Mouse (Mus musculus): Measurements from ENCODE around the gene Mpv17l2. TPM values are rescaled to one million over a fixed set of nuclear protein-coding genes. Genes with fewer than 3 reads are reported as not detected.

The Mpv17l2 gene
- total RNA-seq, 2 experiments from 2014 or later: 32.0 to 39.7 TPM

DNA sequence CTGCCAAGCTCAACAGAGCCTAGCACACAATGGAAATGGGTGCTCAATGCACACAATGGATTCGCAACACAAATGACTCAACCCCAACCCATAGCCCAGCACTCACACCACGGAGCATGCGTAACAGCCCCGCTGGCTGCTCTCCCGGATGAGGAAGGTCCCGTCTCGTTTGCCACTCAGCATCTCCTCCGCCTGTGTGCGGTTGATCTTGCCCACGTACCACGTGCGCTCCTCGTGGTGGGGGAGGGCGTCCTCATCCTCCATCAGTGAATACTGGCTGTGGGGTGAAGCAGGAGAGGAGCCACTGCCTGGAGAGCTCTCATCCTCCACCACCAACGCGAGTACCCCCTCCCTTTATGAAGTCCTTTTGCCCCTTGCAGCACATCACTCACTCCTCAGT is 8.2 kb upstream of the Mpv17l2 start:
- no peak for DNase-seq
- intact Hi-C loops (cut with DNase I): loop anchor here (1.0 kb wide), 1 partner anchor 49 kb away; no protein-coding TSS in a partner anchor

DNA sequence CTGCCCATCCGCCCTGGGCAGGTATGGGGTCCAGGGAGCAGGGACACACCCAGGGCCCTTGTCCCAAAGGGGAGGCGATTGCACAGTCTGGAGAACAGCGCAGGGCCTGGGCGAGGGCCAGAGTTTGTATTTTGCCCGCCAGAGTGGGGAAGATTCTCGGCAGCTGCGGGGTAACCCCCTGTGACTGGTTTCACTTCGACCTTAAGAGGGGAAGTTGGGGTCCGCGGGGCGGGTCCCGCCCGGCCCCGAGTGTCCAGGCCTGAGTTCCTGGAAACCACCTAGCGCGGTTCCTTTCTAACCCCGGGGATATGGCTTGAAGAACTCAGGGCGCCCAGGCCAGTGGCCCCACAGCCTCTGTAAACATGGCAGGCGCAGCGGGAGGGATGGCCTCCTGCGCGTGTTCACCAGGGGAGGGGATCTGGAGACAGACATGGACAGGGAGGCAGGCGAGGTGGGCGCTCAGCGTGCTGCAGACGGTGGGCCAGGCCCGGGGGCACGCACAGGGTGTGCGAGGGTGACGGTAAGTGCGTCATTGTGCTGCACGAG is 7.6 kb upstream of the Mpv17l2 start:
- no peak for DNase-seq
- intact Hi-C loops (cut with DNase I): no loop called here

- DNase-seq: no peak
- intact Hi-C loops (cut with DNase I): no loop called here
Observed at GRCm38 (mm10) chr8:70767503-70767902, 6.8 kb upstream of the Mpv17l2 start.

GRCm38 (mm10) chr8:70766571-70767440 is 6.1 kb upstream of the Mpv17l2 start:
- intact Hi-C loops (cut with DNase I): no loop called here
- DNase-seq: peak; percentile 65 to 66

DNA sequence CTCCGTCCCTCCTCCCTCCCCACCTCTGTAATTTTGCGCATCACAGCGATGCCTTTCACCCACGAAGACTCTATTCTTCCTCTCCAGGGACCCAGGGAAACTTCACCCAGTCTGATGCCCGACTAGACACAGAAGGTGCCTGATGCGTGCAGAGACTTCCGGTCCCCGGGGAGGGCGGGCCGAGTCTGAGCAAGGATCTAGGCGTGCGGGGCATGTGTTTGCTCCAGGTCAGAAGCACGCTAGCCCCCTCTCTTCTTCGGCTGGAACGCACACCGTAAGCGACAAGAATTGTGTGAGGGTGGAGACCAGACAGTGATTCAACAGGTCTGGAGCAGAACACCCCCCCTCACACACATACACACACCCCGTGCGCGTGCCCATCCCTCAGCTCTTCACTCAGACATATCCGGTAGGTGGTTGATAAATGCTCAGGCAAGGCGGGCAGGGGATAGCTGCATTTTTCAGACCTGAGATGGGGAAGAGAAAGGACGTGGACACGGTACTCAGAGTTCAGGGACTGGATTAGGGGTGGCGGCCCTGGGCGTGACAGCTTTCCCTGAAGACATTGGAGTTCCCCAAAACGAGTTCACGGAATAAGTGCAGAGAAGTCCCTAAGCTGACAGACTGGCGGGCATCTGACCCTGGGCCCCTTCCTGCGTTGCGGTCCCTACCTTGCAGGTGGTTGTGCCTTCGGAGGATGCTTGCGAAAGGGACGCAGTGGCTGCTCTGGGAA is 5.3 kb upstream of the Mpv17l2 start:
- intact Hi-C loops (cut with DNase I): no loop called here
- peak in 1 of 2 experiments; percentile 62 for DNase-seq

DNA sequence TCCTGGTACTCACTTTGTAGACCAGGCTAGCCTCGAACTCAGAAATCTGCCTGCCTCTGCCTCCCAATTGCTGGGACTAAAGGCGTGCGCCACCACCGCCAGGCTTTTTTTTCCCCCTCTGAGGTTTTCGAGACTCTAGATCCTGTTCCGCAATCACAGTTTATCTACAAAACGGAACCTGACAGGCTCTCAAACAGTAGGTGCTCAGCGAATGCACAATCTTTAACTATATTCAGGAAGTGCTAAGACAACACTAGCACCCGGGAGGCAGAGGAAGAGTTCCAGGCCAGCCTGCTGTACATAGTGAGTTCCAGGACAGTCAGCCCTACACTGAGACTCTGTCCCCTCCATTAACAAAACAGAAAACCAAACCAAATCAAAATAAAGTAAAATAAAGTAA is 4.6 kb upstream of the Mpv17l2 start:
- no peak for DNase-seq
- intact Hi-C loops (cut with DNase I): no loop called here

GRCm38 (mm10) chr8:70764676-70765075 is 3.9 kb upstream of the Mpv17l2 start:
- no peak for DNase-seq
- intact Hi-C loops (cut with DNase I): loop anchor here (5.0 kb wide), 1 partner anchor 78 kb away; no protein-coding TSS in a partner anchor

- DNase-seq: no peak
- intact Hi-C loops (cut with DNase I): loop anchor here (5.0 kb wide), 1 partner anchor 78 kb away; no protein-coding TSS in a partner anchor
Observed at GRCm38 (mm10) chr8:70764026-70764425, 3.3 kb upstream of the Mpv17l2 start.

DNA sequence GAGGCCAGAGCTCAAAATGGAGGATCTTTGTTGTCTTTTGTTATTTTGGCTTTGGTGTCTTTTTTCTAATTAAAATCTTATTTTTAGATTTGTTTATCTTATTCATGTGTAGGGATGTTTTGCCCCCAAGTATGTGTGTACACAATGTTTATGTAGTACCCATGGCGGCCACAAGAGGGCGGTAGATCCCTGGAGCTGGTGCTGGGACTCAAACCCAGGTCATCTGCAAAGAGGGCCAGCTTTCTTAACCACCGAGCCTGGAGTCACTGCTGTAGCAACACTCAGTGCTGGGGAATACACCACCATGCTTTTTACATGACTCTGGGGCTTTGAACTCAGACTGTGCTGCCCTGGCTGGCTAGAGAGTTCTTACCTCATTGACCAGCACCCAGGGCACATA is 2.6 kb upstream of the Mpv17l2 start:
- intact Hi-C loops (cut with DNase I): loop anchor here (5.0 kb wide), 1 partner anchor 79 kb away; no protein-coding TSS in a partner anchor
- peak in 1 of 2 experiments; percentile 67 for DNase-seq

DNA sequence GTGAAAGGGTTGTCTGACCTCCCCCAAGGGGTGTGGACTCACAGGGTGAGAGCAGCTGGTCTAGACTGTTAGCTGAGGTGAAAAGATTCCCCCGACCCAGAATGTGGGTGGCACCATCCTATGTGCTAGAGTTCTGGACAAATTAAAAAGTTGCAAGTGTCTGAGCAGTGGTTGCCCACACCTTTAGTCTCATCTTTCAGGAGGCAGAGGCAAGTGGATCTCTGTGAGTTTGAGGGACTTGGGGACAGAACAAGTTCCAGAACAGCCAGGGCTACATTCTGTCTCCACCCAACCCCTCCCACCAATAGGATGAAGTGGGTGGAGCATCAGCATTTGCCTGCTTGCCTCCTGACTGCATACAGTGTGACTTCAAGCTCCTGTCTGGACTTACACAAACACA is 1.4 kb upstream of the Mpv17l2 start:
- intact Hi-C loops (cut with DNase I): loop anchor here (5.0 kb wide), 1 partner anchor 80 kb away; no protein-coding TSS in a partner anchor
- no peak for DNase-seq

DNA sequence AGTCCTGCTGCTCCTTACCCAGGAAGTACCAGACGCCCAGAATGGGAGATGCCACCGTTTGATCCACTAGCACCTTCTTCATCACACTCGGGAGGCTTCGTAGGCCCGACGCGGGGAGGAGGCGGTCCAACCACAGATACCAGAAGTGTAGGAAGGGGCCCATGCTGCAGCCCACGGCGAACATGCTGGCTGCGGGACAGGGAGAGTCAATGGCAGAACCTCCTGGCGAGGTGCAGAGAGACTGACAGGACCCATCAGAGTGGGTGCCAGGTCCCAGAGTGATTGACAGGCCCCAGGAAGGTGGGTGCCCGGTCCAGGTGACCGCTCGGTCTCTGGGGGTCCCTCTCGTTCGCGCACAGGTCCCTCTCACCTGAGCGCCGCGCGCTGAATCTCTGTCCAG is 396 bp downstream of the Mpv17l2 start:
- no peak for DNase-seq
- intact Hi-C loops (cut with DNase I): loop anchor here (5.0 kb wide), 1 partner anchor 82 kb away; no protein-coding TSS in a partner anchor

GRCm38 (mm10) chr8:70758616-70759561 is 1.9 kb downstream of the Mpv17l2 start:
- intact Hi-C loops (cut with DNase I): no loop called here
- DNase-seq: no peak

DNA sequence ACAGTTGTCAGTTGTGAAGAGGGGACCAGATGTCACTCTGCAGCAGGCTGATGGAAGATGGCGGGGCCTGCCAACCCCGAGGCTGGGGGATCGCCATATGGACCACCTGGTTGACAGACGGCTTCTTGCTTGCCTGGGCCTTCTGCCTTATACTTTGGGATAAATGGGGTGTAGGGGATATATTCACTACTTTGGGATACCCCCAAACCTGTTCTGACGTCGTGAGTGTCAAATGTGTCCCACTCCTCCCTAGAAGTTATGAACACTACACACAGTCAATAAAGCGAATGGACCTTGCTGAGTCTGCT is 2.5 kb downstream of the Mpv17l2 start:
- intact Hi-C loops (cut with DNase I): no loop called here
- DNase-seq: peak; percentile 5

GRCm38 (mm10) chr8:70757523-70758307 is 3.0 kb downstream of the Mpv17l2 start:
- peak; percentile 29 to 52 for DNase-seq

GRCm38 (mm10) chr8:70756476-70757040 is 4.2 kb downstream of the Mpv17l2 start:
- intact Hi-C loops (cut with DNase I): no loop called here
- peak; percentile 6 for DNase-seq

More at GRCm38 (mm10) chr8:70757523-70758307, 3.0 kb downstream of the Mpv17l2 start:
- intact Hi-C loops (cut with DNase I): no loop called here

DNA sequence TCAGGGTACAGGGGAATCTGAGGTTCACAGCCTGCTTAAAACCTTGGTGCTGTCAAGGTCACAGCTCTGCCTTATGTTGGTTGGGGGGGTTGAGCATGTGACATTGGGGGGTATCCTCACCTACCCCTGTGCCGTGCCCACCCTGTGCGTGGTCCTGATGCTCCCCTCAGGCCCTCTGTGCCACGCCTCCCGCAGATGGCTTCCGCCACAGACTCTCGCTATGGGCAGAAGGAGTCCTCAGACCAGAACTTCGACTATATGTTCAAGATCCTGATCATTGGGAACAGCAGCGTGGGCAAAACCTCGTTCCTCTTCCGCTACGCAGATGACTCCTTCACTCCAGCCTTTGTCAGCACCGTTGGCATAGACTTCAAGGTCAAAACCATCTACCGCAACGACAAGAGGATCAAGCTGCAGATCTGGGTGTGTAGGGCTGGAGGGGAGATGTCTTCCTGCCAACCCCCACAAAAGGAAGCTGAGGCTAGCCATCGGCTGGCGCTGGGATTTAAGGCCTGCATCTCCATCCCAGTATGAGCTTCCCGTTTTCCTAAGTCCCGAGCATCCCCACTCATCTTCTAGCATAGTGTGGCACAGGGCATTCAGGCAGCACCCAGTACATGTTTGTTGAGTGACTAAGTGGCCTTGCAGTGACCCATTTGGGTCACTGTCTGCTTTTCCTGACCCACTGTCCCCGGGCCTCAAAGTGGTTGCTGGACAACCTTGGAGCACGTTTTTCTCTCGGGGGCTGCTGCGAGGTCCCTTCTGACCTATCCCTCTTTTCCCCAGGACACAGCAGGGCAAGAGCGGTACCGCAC is 4.9 kb downstream of the Mpv17l2 start:
- peak; percentile 9 to 20 for DNase-seq
- intact Hi-C loops (cut with DNase I): no loop called here

GRCm38 (mm10) chr8:70754871-70755660 is 5.7 kb downstream of the Mpv17l2 start:
- DNase-seq: peak; percentile 63 to 78
- intact Hi-C loops (cut with DNase I): no loop called here

Measured in heart, postnatal 10 days (tissue).